Mouse (Mus musculus) CH12.LX (cell line): Measurements from ENCODE around the gene Psmc5. TPM values are rescaled to one million over a fixed set of nuclear protein-coding genes. Genes with fewer than 3 reads are reported as not detected.

Experiments
- DNase-seq: peaks from one replicate; pipeline ENCODE4 v3.0.0-alpha.2; 2013; ENCODE audit errors: extremely low read depth
- H3K27ac ChIP-seq: 2 replicates; pipeline ENCODE4 v1.5.1; 2012; ENCODE audit warnings: low read depth, mild to moderate bottlenecking, control low read depth, moderate library complexity; ENCODE audit not compliant: insufficient read depth
- H3K27me3 ChIP-seq: replicated peaks from 2 replicates; pipeline ENCODE3; 2012; ENCODE audit warnings: inconsistent platforms
- H3K36me3 ChIP-seq, 2 experiments: replicated peaks in 1 of 2; 2 replicates each; pipeline versions ENCODE3 to v1.6.1; 2012; ENCODE audit warnings: inconsistent platforms in 1 of 2, low read length in 1 of 2, mild to moderate bottlenecking in 1 of 2, mixed read lengths in 1 of 2, moderate library complexity in 1 of 2; ENCODE audit not compliant: control insufficient read depth in 1 of 2, insufficient read depth in 1 of 2
- H3K4me1 ChIP-seq, 2 experiments: 2 replicates each; pipeline ENCODE4 v1.6.1; 2012; ENCODE audit warnings: inconsistent platforms in 1 of 2, moderate library complexity in 1 of 2; ENCODE audit not compliant: insufficient read depth in 2 of 2, control insufficient read depth in 1 of 2
- H3K4me2 ChIP-seq: 2 replicates; pipeline ENCODE4 v1.6.1; 2012; ENCODE audit warnings: low read depth, mild to moderate bottlenecking, control low read depth; ENCODE audit not compliant: poor library complexity, insufficient read depth, severe bottlenecking
- H3K4me3 ChIP-seq, 3 experiments: fragments of 150-350 bp in 1 of 3; sonication (generic) in 1 of 3; replicated peaks in 1 of 3; 2 replicates each; pipeline versions ENCODE3 to v1.5.1; 2011 to 2012; ENCODE audit warnings: low read depth in 2 of 3, low read length in 2 of 3, mild to moderate bottlenecking in 2 of 3, moderate library complexity in 2 of 3, control low read depth in 1 of 3, improper control_type of control experiment in 1 of 3, inconsistent platforms in 1 of 3, mixed read lengths in 1 of 3; ENCODE audit not compliant: poor library complexity in 1 of 3
- H3K79me2 ChIP-seq: replicated peaks from 2 replicates; pipeline ENCODE4 v1.6.1; 2012; ENCODE audit warnings: mild to moderate bottlenecking, moderate library complexity; ENCODE audit not compliant: control insufficient read depth, poor library complexity, insufficient read depth, severe bottlenecking; ENCODE audit errors: extremely low read depth
- H3K9ac ChIP-seq: 2 replicates; pipeline ENCODE4 v1.6.1; 2012; ENCODE audit warnings: low read depth, mild to moderate bottlenecking, control low read depth, moderate library complexity; ENCODE audit not compliant: insufficient read depth
- H3K9me3 ChIP-seq: replicated peaks from 2 replicates; pipeline ENCODE3; 2012; ENCODE audit warnings: low read length, inconsistent platforms, mixed read lengths
- BHLHE40 ChIP-seq: IDR thresholded peaks from 2 replicates; pipeline ENCODE4 v1.6.1; 2011; ENCODE audit warnings: mild to moderate bottlenecking, low read depth, low read length, improper control_type of control experiment
- CHD1 ChIP-seq: IDR thresholded peaks from 2 replicates; pipeline ENCODE4 v1.6.1; 2012; ENCODE audit warnings: low read depth, low read length, improper control_type of control experiment, inconsistent platforms
- E2F4 ChIP-seq: IDR thresholded peaks from 2 replicates; pipeline ENCODE4 v1.6.1; 2011; ENCODE audit warnings: low read depth, low read length, improper control_type of control experiment; ENCODE audit not compliant: insufficient replicate concordance
- ELF1 ChIP-seq: IDR thresholded peaks from 2 replicates; pipeline ENCODE4 v1.6.1; 2014; ENCODE audit warnings: low read depth, mild to moderate bottlenecking, inconsistent platforms, low read length, improper control_type of control experiment
- EP300 ChIP-seq: IDR thresholded peaks from 2 replicates; pipeline ENCODE4 v1.6.1; 2011; ENCODE audit warnings: low read length, improper control_type of control experiment
- GABPA ChIP-seq: IDR thresholded peaks from 2 replicates; pipeline ENCODE4 v1.6.1; 2012; ENCODE audit warnings: low read depth, low read length, improper control_type of control experiment, inconsistent platforms; ENCODE audit not compliant: insufficient replicate concordance
- HCFC1 ChIP-seq: IDR thresholded peaks from 2 replicates; pipeline ENCODE4 v1.6.1; 2012; ENCODE audit warnings: low read depth, mild to moderate bottlenecking, inconsistent platforms, low read length, improper control_type of control experiment
- JUND ChIP-seq: conservative IDR thresholded peaks from 2 replicates; pipeline ENCODE4 v1.6.1; 2011; ENCODE audit warnings: low read depth, low read length, improper control_type of control experiment
- KAT2A ChIP-seq: IDR thresholded peaks from 2 replicates; pipeline ENCODE4 v1.6.1; 2012; ENCODE audit warnings: low read length, improper control_type of control experiment, inconsistent platforms; ENCODE audit not compliant: insufficient replicate concordance
- MAX ChIP-seq: IDR thresholded peaks from 2 replicates; pipeline ENCODE4 v1.6.1; 2011; ENCODE audit warnings: low read length, improper control_type of control experiment
- MAZ ChIP-seq: IDR thresholded peaks from 2 replicates; pipeline ENCODE4 v1.6.1; 2012; ENCODE audit warnings: low read depth, mild to moderate bottlenecking, inconsistent platforms, low read length, improper control_type of control experiment, moderate library complexity
- MEF2A ChIP-seq: IDR thresholded peaks from 2 replicates; pipeline ENCODE4 v1.6.1; 2014; ENCODE audit warnings: low read depth, mild to moderate bottlenecking, inconsistent platforms, low read length, improper control_type of control experiment, borderline replicate concordance
- NELFE ChIP-seq: IDR thresholded peaks from 2 replicates; pipeline ENCODE4 v1.6.1; 2011; ENCODE audit warnings: low read depth, low read length, improper control_type of control experiment
- NRF1 ChIP-seq: IDR thresholded peaks from 2 replicates; pipeline ENCODE4 v1.6.1; 2014; ENCODE audit warnings: low read depth, mild to moderate bottlenecking, inconsistent platforms, low read length, improper control_type of control experiment, moderate library complexity
- PAX5 ChIP-seq: IDR thresholded peaks from 2 replicates; pipeline ENCODE4 v1.6.1; 2012; ENCODE audit warnings: low read length, inconsistent platforms, mixed read lengths
- POLR2A ChIP-seq: IDR thresholded peaks from 2 replicates; pipeline ENCODE4 v1.6.1; 2011; ENCODE audit warnings: low read depth, mild to moderate bottlenecking, improper control_type of control experiment, low read length
- RCOR1 ChIP-seq: conservative IDR thresholded peaks from 2 replicates; pipeline ENCODE4 v1.6.1; 2012; ENCODE audit warnings: low read depth, mild to moderate bottlenecking, inconsistent platforms, low read length, improper control_type of control experiment
- SIN3A ChIP-seq: IDR thresholded peaks from 2 replicates; pipeline ENCODE4 v1.6.1; 2012; ENCODE audit warnings: low read length, improper control_type of control experiment, inconsistent platforms
- USF1 ChIP-seq: IDR thresholded peaks from 2 replicates; pipeline ENCODE4 v1.6.1; 2014; ENCODE audit warnings: low read depth, mild to moderate bottlenecking, inconsistent platforms, low read length, improper control_type of control experiment
- USF2 ChIP-seq: conservative IDR thresholded peaks from 2 replicates; pipeline ENCODE4 v1.6.1; 2011; ENCODE audit warnings: low read depth, low read length, improper control_type of control experiment
- ZMIZ1 ChIP-seq: IDR thresholded peaks from 2 replicates; pipeline ENCODE4 v1.6.1; 2012; ENCODE audit warnings: low read depth, mild to moderate bottlenecking, inconsistent platforms, low read length, improper control_type of control experiment
- ZNF384 ChIP-seq: IDR thresholded peaks from 2 replicates; pipeline ENCODE4 v1.6.1; 2012; ENCODE audit warnings: low read depth, low read length, improper control_type of control experiment, inconsistent platforms
- dilution Hi-C: fragments of 300-500 bp; cut with MboI; formaldehyde crosslinking; loops from 2 replicates; pipeline ENCODE4 v1.14.3; 2020; ENCODE audit warnings: low sequenced_read_pairs; ENCODE audit not compliant: extremely low pct_unique_long_range_greater_than_20kb, extremely low pct_ligation_motif_present
- in situ Hi-C: fragments of 300-500 bp; cut with MboI; formaldehyde crosslinking; loops from 3 replicates; pipeline ENCODE4 v1.14.3; 2019; ENCODE audit warnings: low sequenced_read_pairs, low pct_ligation_motif_present, low pct_unique_long_range_greater_than_20kb, mixed read lengths
- polyA plus RNA-seq: library from polyadenylated mRNA; unstranded; fragments of >175 nt; gene quantifications from 2 replicates; pipeline ENCODE4 v1.2.1, GENCODE M21; 2012; ENCODE audit warnings: low read depth; ENCODE audit not compliant: insufficient read length
- total RNA-seq, 2 experiments: library from RNA; depleted of rRNA; stranded (reverse); fragments of 300-350 nt in 1 of 2; fragments of >200 nt in 1 of 2; gene quantifications; 2 replicates each; pipeline ENCODE4 v1.2.3; 2012 to 2014

The Psmc5 gene
- total and polyA plus RNA-seq, 3 experiments: 139 to 344 (median 250) TPM

GRCm38 (mm10) chr11:106254767-106255166 is 1.2 kb upstream of the Psmc5 start:
- Histone ChIP-seq H3K79me2 (peaks cover 53% of the 10 kb centered on the region), H3K27me3 (no peaks in the 10 kb centered on the region), H3K27ac (no peak overlapping the region), H3K4me1 (peaks cover 3 to 54% of the 10 kb centered on the region in 2 experiments; a peak in 3 of 4 replicates), H3K36me3 (peaks cover 63 to 76% of the 10 kb centered on the region in 2 experiments), H3K4me3 (peak overlapping the region; percentile 73 to 92 (median 78)), H3K9me3 (no peaks in the 10 kb centered on the region), H3K4me2 (peak overlapping the region; percentile 81), H3K9ac (peak overlapping the region; percentile 94)
- no peak for DNase-seq
- TF ChIP-seq USF2 (no peak), NELFE (no peak), MAZ (no peak), SIN3A (no peak), MEF2A (no peak), KAT2A (no peak), GABPA (no peak)
- dilution Hi-C loops: no loop called here
- in situ Hi-C loops: loop anchor here (5.0 kb wide), 1 partner anchor 32 kb away; no protein-coding TSS in a partner anchor

- H3K4me2 ChIP-seq: peak overlapping the region; percentile 81
- H3K9me3 ChIP-seq: no peaks in the 10 kb centered on the region
- TF ChIP-seq EP300: no peak
- no peak for TF ChIP-seq ELF1
- TF ChIP-seq NELFE: no peak
- no peak for TF ChIP-seq USF1
- TF ChIP-seq MAX: no peak
- TF ChIP-seq KAT2A: no peak
- no peak for TF ChIP-seq MAZ
- TF ChIP-seq NRF1: no peak
- TF ChIP-seq POLR2A: no peak
- no peak for TF ChIP-seq MEF2A
- TF ChIP-seq ZMIZ1: no peak
- TF ChIP-seq ZNF384: no peak
- TF ChIP-seq HCFC1: no peak
- no peak for TF ChIP-seq PAX5
- TF ChIP-seq RCOR1: no peak
- TF ChIP-seq E2F4: no peak
- no peak for TF ChIP-seq BHLHE40
- no peak for TF ChIP-seq JUND
- TF ChIP-seq CHD1: no peak
- no peaks in the 10 kb centered on the region for H3K27me3 ChIP-seq
- H3K79me2 ChIP-seq: peaks cover 54% of the 10 kb centered on the region
- peaks cover 3 to 54% of the 10 kb centered on the region in 2 experiments; a peak in 3 of 4 replicates for H3K4me1 ChIP-seq
- peak overlapping the region; percentile 73 to 92 (median 78) for H3K4me3 ChIP-seq
- 0 out of 2 replicates have a peak overlapping the region, but pooled peaks have one; percentile 9 for H3K27ac ChIP-seq
- H3K36me3 ChIP-seq: peaks cover 59 to 73% of the 10 kb centered on the region in 2 experiments
- dilution Hi-C loops (no loop called here), in situ Hi-C loops (loop anchor here (5.0 kb wide), 1 partner anchor 33 kb away; no protein-coding TSS in a partner anchor)
- DNase-seq: peak; percentile 51
- peak overlapping the region; percentile 94 for H3K9ac ChIP-seq
Measured at GRCm38 (mm10) chr11:106255174-106255573, 780 bp upstream of the Psmc5 start.
